Mouse (Mus musculus): ENCODE data around the gene Nhlh2. TPM values are rescaled to one million over a fixed set of nuclear protein-coding genes. Genes with fewer than 3 reads are reported as not detected.

Gene Nhlh2
- total RNA-seq (2018; cell fraction: chromatin; rRNA removed) = not detected
- total RNA-seq (2018; cell fraction: cytosol; rRNA removed) = not detected
- not detected for total RNA-seq (2018; cell fraction: nucleus; rRNA removed)
- polyA plus RNA-seq (2018) = not detected in 3 replicates

GRCm38 (mm10) chr3:102009926-102010381, at the start of gene Nhlh2:
Gene Nhlh2 (plus strand): TSS chr3:102010076.
- Histone ChIP-seq H3K4me3 (ENCODE audit: inconsistent target) (no peak within 1 kb of the TSS), H3K27ac (no peak within 1 kb of the TSS), H3K79me2 (ENCODE audit: inconsistent target) (no peaks in the 10 kb centered on the region), H3K36me3 (ENCODE audit: inconsistent target) (no peaks in the 10 kb centered on the region)
- 34% methylated on average over 2 of the region's 2 CpGs for WGBS (ENCODE audit: missing documents)

GRCm38 (mm10) chr3:101961146-101961835, 48.6 kb upstream of the Nhlh2 start:
- Histone ChIP-seq H3K36me3 (ENCODE audit: inconsistent target) (no peaks in the 10 kb centered on the region), H3K4me3 (ENCODE audit: inconsistent target) (no peak overlapping the region), H3K27ac (no peak overlapping the region), H3K79me2 (ENCODE audit: inconsistent target) (no peaks in the 10 kb centered on the region)
- 95% methylated on average over 15 of the region's 15 CpGs for WGBS (ENCODE audit: missing documents)

- H3K4me3 ChIP-seq (ENCODE audit: inconsistent target) = no peak overlapping the region
- WGBS (ENCODE audit: missing documents) = 91% methylated on average over 9 of the region's 9 CpGs
- H3K36me3 ChIP-seq (ENCODE audit: inconsistent target) = no peaks in the 10 kb centered on the region
- no peaks in the 10 kb centered on the region for H3K79me2 ChIP-seq (ENCODE audit: inconsistent target)
- no peak overlapping the region for H3K27ac ChIP-seq
Measured at GRCm38 (mm10) chr3:101963501-101963900, 46.4 kb upstream of the Nhlh2 start.

- H3K36me3 ChIP-seq (ENCODE audit: inconsistent target) = no peaks in the 10 kb centered on the region
- 77% methylated on average over 6 of the region's 7 CpGs for WGBS (ENCODE audit: missing documents)
- no peak overlapping the region for H3K4me3 ChIP-seq (ENCODE audit: inconsistent target)
- no peak overlapping the region for H3K27ac ChIP-seq
- H3K79me2 ChIP-seq (ENCODE audit: inconsistent target) = no peaks in the 10 kb centered on the region
Measured at GRCm38 (mm10) chr3:101964352-101964751, 45.5 kb upstream of the Nhlh2 start.

- H3K27ac ChIP-seq = no peak overlapping the region
- H3K4me3 ChIP-seq (ENCODE audit: inconsistent target) = no peak overlapping the region
- H3K36me3 ChIP-seq (ENCODE audit: inconsistent target) = no peaks in the 10 kb centered on the region
- WGBS (ENCODE audit: missing documents) = 56% methylated on average over 3 of the region's 3 CpGs
- H3K79me2 ChIP-seq (ENCODE audit: inconsistent target) = no peaks in the 10 kb centered on the region
Measured at GRCm38 (mm10) chr3:101966825-101967558, 42.9 kb upstream of the Nhlh2 start.

GRCm38 (mm10) chr3:101975337-101975736, 34.5 kb upstream of the Nhlh2 start:
- 86% methylated on average over 8 of the region's 10 CpGs for WGBS (ENCODE audit: missing documents)
- H3K27ac ChIP-seq = no peak overlapping the region

GRCm38 (mm10) chr3:101978299-101978994, 31.4 kb upstream of the Nhlh2 start:
- Histone ChIP-seq H3K27ac (no peak overlapping the region), H3K79me2 (ENCODE audit: inconsistent target) (no peaks in the 10 kb centered on the region), H3K4me3 (ENCODE audit: inconsistent target) (no peak overlapping the region), H3K36me3 (ENCODE audit: inconsistent target) (no peaks in the 10 kb centered on the region)
- WGBS (ENCODE audit: missing documents) = 91% methylated on average over 10 of the region's 10 CpGs

More at GRCm38 (mm10) chr3:101975337-101975736, 34.5 kb upstream of the Nhlh2 start:
- Histone ChIP-seq H3K79me2 (ENCODE audit: inconsistent target) (no peaks in the 10 kb centered on the region), H3K36me3 (ENCODE audit: inconsistent target) (no peaks in the 10 kb centered on the region), H3K4me3 (ENCODE audit: inconsistent target) (no peak overlapping the region)

- H3K27ac ChIP-seq = no peak overlapping the region
- H3K4me3 ChIP-seq (ENCODE audit: inconsistent target) = no peak overlapping the region
- H3K79me2 ChIP-seq (ENCODE audit: inconsistent target) = no peaks in the 10 kb centered on the region
- 70% methylated on average over 4 of the region's 4 CpGs for WGBS (ENCODE audit: missing documents)
- no peaks in the 10 kb centered on the region for H3K36me3 ChIP-seq (ENCODE audit: inconsistent target)
Measured at GRCm38 (mm10) chr3:101983917-101984316, 26.0 kb upstream of the Nhlh2 start.

- Histone ChIP-seq H3K27ac (no peak overlapping the region), H3K4me3 (ENCODE audit: inconsistent target) (no peak overlapping the region), H3K79me2 (ENCODE audit: inconsistent target) (no peaks in the 10 kb centered on the region), H3K36me3 (ENCODE audit: inconsistent target) (no peaks in the 10 kb centered on the region)
- 91% methylated on average over 8 of the region's 8 CpGs for WGBS (ENCODE audit: missing documents)
Measured at GRCm38 (mm10) chr3:101985634-101986033, 24.2 kb upstream of the Nhlh2 start.

GRCm38 (mm10) chr3:101990136-101990535, 19.7 kb upstream of the Nhlh2 start:
- no peak overlapping the region for H3K4me3 ChIP-seq (ENCODE audit: inconsistent target)
- H3K79me2 ChIP-seq (ENCODE audit: inconsistent target) = no peaks in the 10 kb centered on the region
- H3K27ac ChIP-seq = no peak overlapping the region
- 87% methylated on average over 3 of the region's 3 CpGs for WGBS (ENCODE audit: missing documents)
- H3K36me3 ChIP-seq (ENCODE audit: inconsistent target) = no peaks in the 10 kb centered on the region

GRCm38 (mm10) chr3:101990995-101991516, 18.8 kb upstream of the Nhlh2 start:
- Histone ChIP-seq H3K79me2 (ENCODE audit: inconsistent target) (no peaks in the 10 kb centered on the region), H3K36me3 (ENCODE audit: inconsistent target) (no peaks in the 10 kb centered on the region), H3K27ac (no peak overlapping the region), H3K4me3 (ENCODE audit: inconsistent target) (no peak overlapping the region)
- 82% methylated on average over 6 of the region's 6 CpGs for WGBS (ENCODE audit: missing documents)

GRCm38 (mm10) chr3:101997851-101998250, 12.0 kb upstream of the Nhlh2 start:
- Histone ChIP-seq H3K36me3 (ENCODE audit: inconsistent target) (no peaks in the 10 kb centered on the region), H3K27ac (no peak overlapping the region), H3K4me3 (ENCODE audit: inconsistent target) (no peak overlapping the region), H3K79me2 (ENCODE audit: inconsistent target) (no peaks in the 10 kb centered on the region)
- WGBS (ENCODE audit: missing documents) = 96% methylated on average over 3 of the region's 3 CpGs

GRCm38 (mm10) chr3:102010681-102011317, 923 bp downstream of the Nhlh2 start:
- Histone ChIP-seq H3K27ac (no peak overlapping the region), H3K79me2 (ENCODE audit: inconsistent target) (no peaks in the 10 kb centered on the region), H3K4me3 (ENCODE audit: inconsistent target) (no peak overlapping the region), H3K36me3 (ENCODE audit: inconsistent target) (no peaks in the 10 kb centered on the region)
- 12% methylated on average over 24 of the region's 24 CpGs for WGBS (ENCODE audit: missing documents)
